Mouse (Mus musculus) CD8-positive naive resting alpha-beta T cell, adult 2 months (primary cell): ENCODE data around the gene Il11.
A peak's percentile ranks its signal among the peaks of the same experiment; 100 is the strongest.

ENCODE experiments used
- DNase-seq, 2 experiments: peaks; one replicate each; pipeline ENCODE4 v3.0.0; 2022; ENCODE audit warnings: low read depth in 2 of 2, low spot score in 2 of 2

Gene Il11

DNA sequence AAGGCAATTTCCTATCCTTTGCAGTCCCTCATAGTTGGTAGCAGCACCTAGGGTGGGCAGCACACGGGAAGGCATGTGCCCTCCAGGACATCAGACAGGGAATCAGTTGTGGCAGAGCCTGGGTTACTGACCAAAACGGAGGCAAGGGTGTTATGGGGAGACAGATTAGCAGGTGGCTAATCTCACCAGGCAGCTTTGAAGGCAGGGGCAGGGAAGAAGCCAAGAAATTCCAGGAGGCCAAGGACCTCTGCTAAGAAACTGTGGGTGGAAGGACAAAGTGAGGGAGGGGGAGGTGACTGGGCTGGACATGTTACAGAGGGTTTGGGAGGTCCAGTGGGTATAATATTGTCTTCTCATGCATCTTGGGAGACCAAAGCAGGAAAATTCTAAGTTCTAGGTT is 39.3 kb downstream of the Il11 start:
- no peak for DNase-seq

DNA sequence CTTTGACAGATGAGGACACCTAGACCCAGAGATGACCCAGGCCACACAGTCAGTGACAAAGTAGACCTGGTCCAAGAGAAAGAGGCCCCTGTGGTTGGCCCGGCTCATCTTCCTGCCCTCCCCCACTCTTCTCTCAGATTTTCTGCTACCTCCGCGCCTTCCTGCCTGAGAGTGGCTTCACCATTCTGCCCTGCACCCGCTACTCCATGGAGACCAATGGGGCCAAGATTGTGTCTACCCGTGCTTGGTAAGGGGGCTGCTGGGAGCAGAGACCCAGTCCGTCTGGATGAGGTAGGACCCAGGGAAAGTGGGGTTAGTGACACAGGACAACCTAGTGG is 40.2 kb downstream of the Il11 start:
- DNase-seq = no peak

DNA sequence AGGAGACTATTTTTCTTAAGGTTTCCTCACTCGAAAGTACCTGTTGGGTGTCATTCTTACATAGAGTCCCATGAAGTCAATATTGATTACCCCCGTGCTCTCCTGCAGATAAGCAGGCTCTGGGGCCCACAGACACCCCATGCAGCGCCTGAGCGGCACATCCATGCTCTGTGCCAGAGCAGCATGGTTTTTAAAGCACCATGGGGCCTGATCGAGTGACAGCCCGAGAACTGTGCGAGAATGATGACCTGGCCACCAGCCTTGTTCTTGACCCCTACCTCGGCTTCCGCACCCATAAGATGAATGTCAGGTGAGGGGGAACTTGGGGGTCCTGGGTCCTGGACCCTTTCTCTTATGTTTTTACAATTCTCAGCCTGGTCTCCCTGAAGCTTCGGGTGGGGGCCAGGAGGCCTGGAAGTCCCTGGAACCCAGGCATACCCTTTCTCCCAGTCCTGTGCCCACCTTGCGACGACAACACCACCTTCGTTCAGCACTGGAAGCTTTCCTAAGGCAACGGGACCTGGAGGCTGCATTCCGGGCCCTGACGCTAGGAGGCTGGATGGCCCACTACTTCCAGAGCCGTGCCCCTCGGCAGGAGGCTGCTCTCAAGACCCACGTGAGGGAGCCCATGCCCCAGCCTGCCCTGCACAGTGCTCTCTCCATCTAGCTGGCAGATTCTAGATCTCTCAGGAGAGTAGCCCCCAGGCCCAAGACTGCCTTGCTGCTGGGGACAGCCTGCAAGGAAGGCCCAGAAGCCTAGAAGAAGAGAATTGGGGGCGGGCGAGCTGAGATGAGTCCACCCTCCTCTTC is 40.8 kb downstream of the Il11 start:
- no peak for DNase-seq

DNA sequence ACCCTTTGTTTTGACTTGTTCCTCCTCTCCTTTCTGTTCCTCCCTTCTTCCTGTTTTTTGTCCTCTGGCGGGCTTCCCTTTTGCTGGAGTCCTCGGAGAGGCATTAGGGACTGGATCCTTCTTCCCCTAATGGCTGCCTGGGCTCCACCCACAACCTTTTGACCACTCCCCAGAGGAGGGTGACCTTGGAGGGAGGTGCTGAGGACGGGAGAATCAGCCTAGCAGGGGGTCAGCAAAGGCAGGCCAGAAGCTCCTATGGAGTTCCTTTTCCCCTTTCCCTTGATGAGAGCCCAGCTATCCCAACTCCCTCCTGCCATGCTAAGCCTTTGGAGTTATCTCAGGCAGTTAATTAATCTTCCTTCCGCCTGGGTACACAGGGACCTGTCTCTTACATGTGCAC is 41.5 kb downstream of the Il11 start:
- no peak for DNase-seq

DNA sequence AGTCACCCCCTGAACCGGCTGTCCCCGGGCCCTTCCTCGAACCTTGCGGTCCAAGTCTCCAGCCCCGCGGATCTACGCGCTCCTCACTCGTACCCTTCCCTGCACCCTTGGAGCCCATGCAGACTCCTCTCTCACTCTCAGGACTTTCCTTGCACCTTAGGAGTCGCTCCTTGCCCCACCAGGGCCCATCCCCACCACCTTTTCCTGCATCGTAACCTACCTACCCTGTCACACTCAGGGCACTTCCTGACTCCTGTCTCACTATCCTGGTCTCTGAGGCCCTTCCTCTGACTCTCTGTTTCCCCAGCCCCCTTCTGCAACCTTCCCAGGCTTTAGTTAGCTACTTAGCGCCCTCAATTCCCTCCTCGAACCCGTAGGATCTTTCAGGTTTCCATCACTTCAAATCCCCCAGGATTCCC is 42.3 kb downstream of the Il11 start:
- DNase-seq = no peak

DNA sequence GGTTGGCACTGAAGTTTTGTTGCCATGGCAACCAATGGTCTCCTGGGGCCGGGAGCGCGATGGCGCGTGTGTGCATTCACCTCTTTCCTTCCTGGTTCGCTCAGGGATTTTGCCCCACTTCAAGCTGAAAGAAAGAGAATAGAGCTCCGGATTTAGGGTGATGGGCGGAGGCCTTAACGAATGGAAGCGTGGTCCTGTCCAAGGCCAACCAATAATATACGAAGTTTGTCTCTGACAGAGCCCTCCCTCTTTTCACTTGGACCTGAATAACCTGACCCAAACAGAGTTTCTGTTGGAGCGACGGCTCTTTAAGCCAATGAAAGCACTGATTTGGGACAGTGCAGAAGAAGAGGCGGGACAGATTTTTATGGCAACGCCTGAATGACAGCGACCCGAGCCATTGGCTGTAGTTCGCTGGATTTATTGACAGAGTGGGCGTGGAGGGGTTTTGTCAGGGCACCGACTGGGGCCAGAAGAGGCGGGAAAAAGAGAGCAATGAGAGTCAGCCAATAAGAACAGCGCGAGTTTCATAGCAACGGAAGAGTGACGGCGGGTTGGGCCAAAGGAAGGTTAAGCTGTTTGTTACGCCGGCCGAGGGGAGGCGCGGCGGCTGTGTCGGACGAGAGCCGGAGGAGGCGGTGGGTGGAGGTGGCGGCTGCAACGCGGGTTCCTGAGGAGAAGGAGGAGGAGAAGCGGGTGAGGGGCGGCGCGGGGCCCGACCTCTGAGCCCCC is 42.9 kb downstream of the Il11 start, which contains the start of gene Kmt5c:
Gene Kmt5c, plus strand, starts transcription at position 572 of the 732 bp plus-strand sequence.
- peak; percentile 94 for DNase-seq

DNA sequence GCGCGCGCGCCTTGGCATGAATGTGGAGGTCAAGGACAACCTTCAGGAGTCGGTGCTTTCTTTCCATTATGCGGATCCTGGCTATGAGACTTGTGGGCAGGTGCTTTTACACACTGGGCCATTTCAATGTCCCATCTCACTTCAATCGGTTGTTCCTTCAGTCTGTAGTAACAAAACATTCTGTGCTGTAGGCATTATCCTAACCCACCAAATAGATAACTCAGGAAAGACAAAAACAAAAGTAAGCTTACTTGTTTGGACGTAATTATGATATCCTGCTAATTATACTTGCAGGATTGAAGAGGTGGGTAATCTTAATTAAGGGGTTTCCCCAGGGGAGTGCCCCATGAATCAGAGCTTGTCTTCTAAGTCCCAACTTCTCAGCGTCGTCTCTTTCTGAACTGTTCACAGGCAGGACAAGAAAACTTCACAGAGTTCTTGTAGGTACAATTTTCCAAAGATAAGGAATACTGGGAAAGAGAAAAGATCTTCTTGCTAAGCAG is 43.6 kb downstream of the Il11 start:
- DNase-seq = no peak

DNA sequence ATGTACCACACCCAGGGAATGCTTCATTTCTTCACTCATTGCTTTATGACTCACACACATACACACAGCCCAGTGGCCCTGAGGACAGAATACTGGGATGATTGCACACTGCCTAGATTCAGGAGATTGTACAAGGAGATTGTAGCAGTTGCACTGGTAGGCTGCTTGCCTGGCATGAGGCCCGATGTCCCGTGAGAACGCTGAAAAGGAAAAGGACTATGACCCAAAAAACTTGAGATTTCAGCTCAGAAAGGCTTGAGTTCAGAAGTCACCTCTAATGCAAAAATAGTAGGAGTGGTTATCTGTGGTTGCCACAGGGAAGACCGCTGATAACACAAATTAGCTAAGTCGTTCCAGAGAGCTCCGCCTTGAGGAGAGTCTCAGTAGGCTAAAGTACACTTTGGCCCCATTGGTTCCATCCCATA is 49.7 kb downstream of the Il11 start:
- DNase-seq = no peak

DNA sequence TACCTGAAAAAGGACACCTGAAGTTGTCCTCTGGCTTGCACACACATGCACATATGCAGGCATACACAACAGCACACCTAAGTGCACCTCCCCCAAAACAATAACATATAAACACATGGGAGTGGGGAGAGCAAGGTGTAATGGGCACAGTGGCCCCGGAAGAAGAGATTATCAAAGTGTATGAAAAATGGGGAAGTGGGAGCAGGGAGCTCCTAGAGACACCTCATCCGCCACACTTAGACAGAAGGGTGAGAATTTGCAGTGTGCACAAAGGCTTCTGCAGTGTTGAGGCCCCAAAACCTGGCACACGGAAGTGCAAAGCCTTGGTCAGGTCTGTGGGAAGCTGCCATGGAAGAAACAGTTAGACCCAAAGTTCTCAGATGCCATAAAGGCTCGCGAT is 51.6 kb downstream of the Il11 start:
- DNase-seq = no peak

DNA sequence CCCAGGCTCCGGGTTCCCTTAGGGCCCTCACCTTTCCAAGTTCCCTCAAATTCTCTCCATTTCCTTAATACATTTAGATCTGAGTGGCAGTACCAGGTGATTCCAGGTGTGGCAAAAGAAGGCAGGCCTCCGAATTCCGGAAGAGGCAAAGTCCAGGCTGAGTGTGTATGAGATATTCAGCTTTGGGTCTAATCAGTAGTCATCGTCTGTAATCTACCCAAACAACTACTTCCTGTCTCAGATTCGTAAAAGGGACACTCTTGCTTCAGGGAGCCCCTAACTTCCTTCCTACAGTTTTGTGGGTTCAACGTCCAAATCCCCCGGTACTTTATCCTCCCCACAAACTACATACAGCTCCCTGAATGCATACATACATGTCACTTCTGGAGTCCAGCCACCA is 57.5 kb downstream of the Il11 start, which contains the start of gene Tmem150b:
Gene Tmem150b, minus strand, starts transcription at position 81 of the 400 bp plus-strand sequence.
- DNase-seq = no peak

DNA sequence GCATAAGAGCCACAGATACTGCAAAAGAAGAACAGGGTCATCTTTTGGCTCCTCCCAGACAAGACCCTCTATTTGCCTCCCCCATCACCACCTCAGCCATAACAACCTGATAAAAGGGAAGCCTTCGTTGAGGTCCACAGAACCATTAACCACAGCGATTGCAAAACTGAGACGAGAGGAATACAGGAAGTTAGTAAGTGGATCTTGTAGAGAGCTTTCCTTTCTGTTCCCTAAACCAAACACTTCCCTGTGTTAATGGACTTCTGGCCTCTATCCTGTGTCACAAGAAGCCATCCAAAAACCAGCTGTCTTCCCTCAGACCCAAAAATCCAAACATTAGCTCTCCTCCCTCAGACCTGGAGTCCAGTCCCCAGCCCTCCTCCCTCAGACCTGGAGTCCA is 58.3 kb downstream of the Il11 start:
- DNase-seq = no peak

DNA sequence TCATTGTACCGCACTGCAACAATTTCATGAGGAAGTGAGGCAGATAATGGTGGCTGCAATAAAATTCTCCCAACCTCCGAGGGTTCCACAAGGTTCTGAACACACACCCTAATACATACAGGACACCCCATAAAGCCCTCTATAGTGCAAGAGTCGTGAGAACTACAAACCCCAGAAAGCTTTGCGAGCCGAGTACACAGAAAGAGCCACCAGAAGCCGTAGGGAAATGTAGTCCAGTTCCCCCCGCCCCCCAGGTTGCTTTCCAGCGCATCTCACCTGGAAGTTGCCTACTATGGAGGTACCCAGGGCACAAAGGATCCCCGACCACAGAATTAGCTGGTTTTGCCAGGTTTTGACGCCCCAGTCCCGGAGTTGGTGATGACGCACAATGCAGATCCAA is 59.2 kb downstream of the Il11 start:
- DNase-seq = peak in 1 of 2 experiments; percentile 16
